Mouse (Mus musculus): ENCODE data around the gene Psors1c2. TPM values are rescaled to one million over a fixed set of nuclear protein-coding genes. Genes with fewer than 3 reads are reported as not detected.

Psors1c2 gene
- not detected for polyA plus RNA-seq (2017; shearing (Covaris generic))

DNA sequence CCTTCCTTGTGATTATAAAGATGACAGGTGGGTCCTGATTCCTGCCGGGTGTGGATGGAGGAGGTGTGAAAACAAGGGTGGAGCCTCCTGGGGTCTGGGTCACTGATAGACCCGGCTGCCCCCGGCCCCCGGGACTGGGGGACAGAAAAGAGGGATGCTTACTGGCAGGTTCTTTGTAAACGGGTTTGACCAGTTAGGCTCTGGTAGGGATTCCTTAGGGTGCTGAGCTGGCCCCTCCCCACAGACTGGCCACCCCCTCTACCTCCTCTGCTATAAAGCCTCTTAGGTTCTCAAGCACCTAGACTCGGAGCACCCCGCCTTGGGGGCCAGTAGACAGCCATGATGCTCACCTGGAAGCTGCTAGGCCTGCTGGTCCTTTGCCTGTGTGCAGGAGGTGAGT, at the start of gene Psors1c2:
Psors1c2 (plus strand) TSS at position 301 of the 400 bp plus-strand sequence.

GRCm38 (mm10) chr17:35505776-35506175, 27.2 kb upstream of the Psors1c2 start, which contains the start of gene Pou5f1:
Gene Pou5f1, plus strand, starts transcription at chr17:35506018.

DNA sequence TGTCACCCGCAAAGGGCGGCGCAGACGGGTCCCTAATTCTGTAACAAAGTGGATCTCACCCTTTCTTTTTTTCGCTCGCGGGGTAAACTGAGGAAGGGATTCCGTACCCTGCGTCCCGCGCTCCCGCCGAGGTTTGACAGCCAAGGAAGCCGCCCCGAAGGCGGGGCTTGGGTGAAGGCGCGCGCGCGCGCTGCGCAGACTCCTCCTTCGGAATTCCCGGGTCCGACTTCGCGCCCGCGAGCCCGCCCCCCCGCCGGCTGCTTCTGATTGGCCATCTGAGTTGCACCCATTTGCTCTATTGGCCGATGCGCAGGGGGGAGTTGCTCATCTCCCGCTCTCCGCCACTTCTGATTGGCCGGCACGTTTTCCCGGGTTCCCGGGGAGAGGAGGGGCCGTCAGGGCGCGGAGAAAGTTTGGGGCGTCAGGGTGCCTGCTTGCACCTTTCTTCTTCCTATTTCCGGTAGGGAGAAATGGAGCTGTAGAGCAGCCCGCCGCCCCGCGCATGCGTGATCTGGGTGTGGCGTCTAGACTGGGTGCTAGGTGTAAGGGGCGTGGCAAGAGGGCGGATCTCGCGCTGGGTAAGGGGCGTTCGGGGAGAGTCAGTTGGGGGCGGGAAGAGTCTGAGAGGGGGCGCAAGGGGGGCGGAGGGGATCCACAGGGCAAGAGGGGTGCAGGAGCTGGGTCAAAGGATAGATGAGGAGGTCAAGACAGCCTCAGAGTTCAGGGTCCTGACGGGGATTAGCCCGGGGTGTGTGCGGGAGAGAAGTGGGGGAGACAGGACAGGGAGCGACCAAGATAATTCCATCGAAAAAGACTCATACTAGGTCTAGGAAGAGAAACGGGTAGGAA, 16.1 kb upstream of the Psors1c2 start, which contains the start of the genes Tcf19 and Cchcr1:
Tcf19 (minus strand) TSS at position 173 of the 849 bp plus-strand sequence.
Cchcr1 (plus strand) TSS at position 449 of the 849 bp plus-strand sequence.

GRCm38 (mm10) chr17:35551881-35552414, 18.9 kb downstream of the Psors1c2 start, which contains the start of gene Cdsn:
Gene Cdsn, plus strand, starts transcription at chr17:35552128.

GRCm38 (mm10) chr17:35567150-35567549, 34.1 kb downstream of the Psors1c2 start, which contains the start of gene 2300002M23Rik:
Gene 2300002M23Rik, plus strand, starts transcription at chr17:35567450.

Other genes with a start within 250 kb of the Psors1c2 start
- 0.26 TPM for gene H2-Q1, start 212.8 kb upstream of the Psors1c2 start, polyA plus RNA-seq (2017; shearing (Covaris generic))
- 47.9 TPM for gene H2-Q2, start 191.0 kb upstream of the Psors1c2 start, polyA plus RNA-seq (2017; shearing (Covaris generic))
- 69.3 TPM for gene H2-Q4, start 153.6 kb upstream of the Psors1c2 start, polyA plus RNA-seq (2017; shearing (Covaris generic))
- gene H2-Q6, start 108.4 kb upstream of the Psors1c2 start, polyA plus RNA-seq (2017; shearing (Covaris generic)): 1,046 TPM
- 2,635 TPM for gene H2-Q7, start 94.0 kb upstream of the Psors1c2 start, polyA plus RNA-seq (2017; shearing (Covaris generic))
- gene H2-Q10, start 63.1 kb upstream of the Psors1c2 start, polyA plus RNA-seq (2017; shearing (Covaris generic)): 121 TPM
- gene Pou5f1, start 27.2 kb upstream of the Psors1c2 start, polyA plus RNA-seq (2017; shearing (Covaris generic)): not detected
- 12.1 TPM for gene Tcf19, start 16.4 kb upstream of the Psors1c2 start, polyA plus RNA-seq (2017; shearing (Covaris generic))
- gene Cchcr1, start 16.1 kb upstream of the Psors1c2 start, polyA plus RNA-seq (2017; shearing (Covaris generic)): 15.1 TPM
- not detected for gene Cdsn, start 18.9 kb downstream of the Psors1c2 start, polyA plus RNA-seq (2017; shearing (Covaris generic))
- gene 2300002M23Rik, start 34.2 kb downstream of the Psors1c2 start, polyA plus RNA-seq (2017; shearing (Covaris generic)): not detected
- not detected for gene Sfta2, start 68.3 kb downstream of the Psors1c2 start, polyA plus RNA-seq (2017; shearing (Covaris generic))
- not detected for gene Gm9573, start 93.4 kb downstream of the Psors1c2 start, polyA plus RNA-seq (2017; shearing (Covaris generic))
- not detected for gene Mucl3, start 110.5 kb downstream of the Psors1c2 start, polyA plus RNA-seq (2017; shearing (Covaris generic))
- gene Vars2, start 134.4 kb downstream of the Psors1c2 start, polyA plus RNA-seq (2017; shearing (Covaris generic)): 17.0 TPM
- gene Gtf2h4, start 140.5 kb downstream of the Psors1c2 start, polyA plus RNA-seq (2017; shearing (Covaris generic)): 14.7 TPM
- gene Ddr1, start 171.4 kb downstream of the Psors1c2 start, polyA plus RNA-seq (2017; shearing (Covaris generic)): 11.5 TPM

Data from effector memory CD4-positive, alpha-beta T cell, adult 5 months (primary cell).